In genomic region chr17:29378056-29378455, GRCm38 (mm10) we compare ENCODE assay signal across 33 mouse cellular contexts. TPM values are rescaled to one million over a fixed set of nuclear protein-coding genes. Genes with fewer than 3 reads are reported as not detected.
DNase-seq lines count a peak whose midpoint lies in the region; ATAC-seq and TF ChIP-seq lines count a peak whose summit lies in the region.
"Had no signal": no experiment of that assay in that cellular context is flagged by ENCODE, and none has a peak within 500 bp of the region (broad histone marks: within the 10 kb centered on the region; RNA-seq: fewer than 3 reads in every experiment).

No protein-coding gene starts in this region.

- DNase-seq in hindbrain, postnatal 0 days (ENCODE audit: low spot score): no peak
- no peak for DNase-seq in hindbrain, embryonic 11.5 days (ENCODE audit: low spot score)
- no peak for DNase-seq in lung, embryonic 14.5 days
- DNase-seq in lung, postnatal 25 days (ENCODE audit: low spot score): no peak
- no peak for DNase-seq in ES-E14 (ENCODE audit: low read depth, low spot score)
- DNase-seq: adrenal gland, adult 8-10 months; cerebellum, adult 11-12 months; cerebellum, adult 9-11 months; embryo, embryonic 11 days; gastrocnemius, postnatal 25 days; heart, adult 11 months; heart, postnatal 4 days; kidney, adult 8-10 months; kidney, postnatal 10 days; layer of hippocampus, postnatal 36 days; lung, postnatal 10 days; retina, postnatal 1 day; right cerebral cortex, postnatal 14 days; thymus, adult 18-20 months; thymus, postnatal 25 days had no signal

- ATAC-seq in hindbrain, postnatal 0 days: no peak
- no peak for ATAC-seq in hindbrain, embryonic 11.5 days (ENCODE audit: low FRiP score)
- no peak for ATAC-seq in lung, embryonic 14.5 days (ENCODE audit: insufficient read depth)
- no peak for ATAC-seq in megakaryocyte, adult 5-6 weeks (ENCODE audit: poor library complexity, severe bottlenecking)
- no peak for ATAC-seq in megakaryocyte progenitor cell, adult 5-6 weeks (replicated peaks; ENCODE audit: poor library complexity)
- ATAC-seq: CD4-positive, CD25-positive, alpha-beta regulatory T cell, adult 4 months; forebrain, embryonic 14.5 days; inflammation-experienced regulatory T-cells, adult 6 months had no signal

- no peak overlapping the region for H3K27ac ChIP-seq in hindbrain, postnatal 0 days
- no peak overlapping the region for H3K27ac ChIP-seq in hindbrain, embryonic 11.5 days (ENCODE audit: low read depth, low read length)
- no peak overlapping the region for H3K27ac ChIP-seq in lung, embryonic 14.5 days (ENCODE audit: low read depth)
- no peak overlapping the region for H3K27ac ChIP-seq in ES-E14 (ENCODE audit: insufficient read depth, low read depth, low read length, poor library complexity, severe bottlenecking)
- H3K27ac ChIP-seq: embryonic facial prominence, embryonic 12.5 days; hindbrain, embryonic 14.5 days; limb, embryonic 10.5 days; limb, embryonic 15.5 days; midbrain, embryonic 12.5 days; stomach, embryonic 15.5 days had no signal

- H3K36me3 ChIP-seq in hindbrain, postnatal 0 days (ENCODE audit: insufficient read depth, low read length): no peaks in the 10 kb centered on the region
- no peaks in the 10 kb centered on the region for H3K36me3 ChIP-seq in hindbrain, embryonic 11.5 days (ENCODE audit: control insufficient read depth, insufficient read depth, low read length)
- no peaks in the 10 kb centered on the region for H3K36me3 ChIP-seq in lung, embryonic 14.5 days (ENCODE audit: insufficient read depth)
- H3K36me3 ChIP-seq in ES-E14 (ENCODE audit: control insufficient read depth, insufficient read depth, low read length, poor library complexity, severe bottlenecking): no peaks in the 10 kb centered on the region
- H3K36me3 ChIP-seq: embryonic facial prominence, embryonic 12.5 days; heart, embryonic 12.5 days; limb, embryonic 10.5 days; limb, embryonic 15.5 days; midbrain, embryonic 12.5 days; stomach, embryonic 15.5 days had no signal

- no peak overlapping the region for H3K4me3 ChIP-seq in hindbrain, postnatal 0 days (ENCODE audit: low read length)
- H3K4me3 ChIP-seq in hindbrain, embryonic 11.5 days (ENCODE audit: low read depth, low read length): no peak overlapping the region
- H3K4me3 ChIP-seq in lung, embryonic 14.5 days (ENCODE audit: low read depth, low read length): no peak overlapping the region
- no peak overlapping the region for H3K4me3 ChIP-seq in ES-E14 (ENCODE audit: insufficient read depth in 1 of 2, low read depth in 1 of 2, low read length in 2 of 2, poor library complexity in 1 of 2, severe bottlenecking in 1 of 2)
- H3K4me3 ChIP-seq: embryonic facial prominence, embryonic 12.5 days; heart, embryonic 12.5 days; limb, embryonic 10.5 days; limb, embryonic 15.5 days; megakaryocyte, embryonic 14.5 days; midbrain, embryonic 12.5 days; stomach, embryonic 15.5 days had no signal

- TF ChIP-seq CTCF in hindbrain, postnatal 0 days (IDR thresholded peaks at IDR 0.05; ENCODE audit: low read depth): peak; percentile 34
- TF ChIP-seq CTCF in lung, embryonic 14.5 days (IDR thresholded peaks at IDR 0.05; ENCODE audit: low read depth): peak; percentile 20; the same call in 1 of the 2 replicates

- H3K9ac ChIP-seq in hindbrain, postnatal 0 days (replicated peaks; ENCODE audit: low read length): no peak overlapping the region
- H3K9ac ChIP-seq in hindbrain, embryonic 11.5 days (ENCODE audit: low read depth, low read length): no peak overlapping the region
- no peak overlapping the region for H3K9ac ChIP-seq in lung, embryonic 14.5 days
- no peak overlapping the region for H3K9ac ChIP-seq in ES-E14 (ENCODE audit: insufficient read depth, low read depth, low read length, poor library complexity, severe bottlenecking)
- H3K9ac ChIP-seq: embryonic facial prominence, embryonic 12.5 days; heart, embryonic 12.5 days; hindbrain, embryonic 14.5 days; limb, embryonic 15.5 days; midbrain, embryonic 12.5 days; stomach, embryonic 15.5 days had no signal

- no peak overlapping the region for H3K4me2 ChIP-seq in hindbrain, postnatal 0 days (ENCODE audit: low read depth, low read length)
- no peak overlapping the region for H3K4me2 ChIP-seq in hindbrain, embryonic 11.5 days (replicated peaks; ENCODE audit: low read depth, low read length)
- H3K4me2 ChIP-seq in lung, embryonic 14.5 days: no peak overlapping the region
- H3K4me2 ChIP-seq: embryonic facial prominence, embryonic 12.5 days; heart, embryonic 12.5 days; hindbrain, embryonic 14.5 days; limb, embryonic 15.5 days; midbrain, embryonic 12.5 days; stomach, embryonic 15.5 days had no signal

- 66% methylated on average over 8 of the region's 8 CpGs for WGBS in hindbrain, postnatal 0 days
- WGBS in hindbrain, embryonic 11.5 days: 69% methylated on average over 8 of the region's 8 CpGs
- 54% methylated on average over 8 of the region's 8 CpGs for WGBS in lung, embryonic 14.5 days

- in situ Hi-C loops in ES-E14 (cut with MboI; ENCODE audit: low sequenced_read_pairs in 2 of 2, unreplicated experiment in 2 of 2): loop anchor here in 1 of 2 experiments (10.0 kb wide), 1 partner anchor 137 kb away; no protein-coding TSS in a partner anchor

- no peaks in the 10 kb centered on the region for H3K9me3 ChIP-seq in hindbrain, postnatal 0 days (ENCODE audit: low read length)
- H3K9me3 ChIP-seq in hindbrain, embryonic 11.5 days (ENCODE audit: control insufficient read depth, low read length): no peaks in the 10 kb centered on the region
- no peaks in the 10 kb centered on the region for H3K9me3 ChIP-seq in lung, embryonic 14.5 days (ENCODE audit: low read depth, low read length)
- no peaks in the 10 kb centered on the region for H3K9me3 ChIP-seq in ES-E14 (ENCODE audit: control insufficient read depth, insufficient read depth, low read depth, low read length)
- H3K9me3 ChIP-seq: embryonic facial prominence, embryonic 12.5 days; heart, embryonic 12.5 days; limb, embryonic 10.5 days; limb, embryonic 15.5 days; megakaryocyte, embryonic 14.5 days; midbrain, embryonic 12.5 days; stomach, embryonic 15.5 days had no signal

- no peaks in the 10 kb centered on the region for H3K4me1 ChIP-seq in hindbrain, postnatal 0 days (ENCODE audit: insufficient read depth, low read length)
- H3K4me1 ChIP-seq in hindbrain, embryonic 11.5 days (replicated peaks; ENCODE audit: control insufficient read depth, insufficient read depth, low read length): no peaks in the 10 kb centered on the region
- no peaks in the 10 kb centered on the region for H3K4me1 ChIP-seq in lung, embryonic 14.5 days (ENCODE audit: insufficient read depth)
- H3K4me1 ChIP-seq in ES-E14 (ENCODE audit: control insufficient read depth in 2 of 2, insufficient read depth in 2 of 2, low read length in 2 of 2, poor library complexity in 1 of 2): peaks cover 0 to 9% of the 10 kb centered on the region in 2 experiments; a peak in 1 of 4 replicates
- H3K4me1 ChIP-seq: embryonic facial prominence, embryonic 12.5 days; heart, embryonic 12.5 days; limb, embryonic 10.5 days; midbrain, embryonic 12.5 days; stomach, embryonic 15.5 days had no signal

- no peaks in the 10 kb centered on the region for H3K27me3 ChIP-seq in hindbrain, postnatal 0 days (ENCODE audit: insufficient read depth, low read length)
- H3K27me3 ChIP-seq in hindbrain, embryonic 11.5 days (ENCODE audit: control insufficient read depth, insufficient read depth, low read length): no peaks in the 10 kb centered on the region
- H3K27me3 ChIP-seq in lung, embryonic 14.5 days (ENCODE audit: insufficient read depth, low read length): no peaks in the 10 kb centered on the region
- H3K27me3 ChIP-seq: embryonic facial prominence, embryonic 12.5 days; heart, embryonic 12.5 days; limb, embryonic 15.5 days; megakaryocyte, embryonic 14.5 days; midbrain, embryonic 12.5 days; stomach, embryonic 15.5 days had no signal

TF ChIP-seq in ES-E14, 5 proteins besides CTCF, POLR2A, EP300 and RAD21:
- TF ChIP-seq ZNF384 (IDR thresholded peaks at IDR 0.05; ENCODE audit: low read depth, low read length) (peak; percentile 39; the same call in 1 of the 2 replicates), ZC3H11A (IDR thresholded peaks at IDR 0.05; ENCODE audit: borderline replicate concordance, low read depth, low read length) (no peak)

RNA-seq across cellular contexts. Expression of gene Fgd2, which starts 17.3 kb away (rescaled TPM):
- 14.7 and 19.1 TPM in 2 replicates for total RNA-seq in hindbrain, postnatal 0 days (2014; rRNA removed)
- polyA plus RNA-seq in hindbrain, postnatal 0 days (2015; fragmentation: Nextera tagmentation; extraction: Ambion mirVana): 10.3 and 10.9 TPM in 2 replicates
- 2.7 and 4.2 TPM in 2 replicates for polyA plus RNA-seq in hindbrain, embryonic 11.5 days (2014; fragmentation: Nextera tagmentation; extraction: Ambion mirVana)
- polyA plus RNA-seq in lung, embryonic 14.5 days (2014; fragmentation: Nextera tagmentation; extraction: Ambion mirVana): 15.7 and 19.2 TPM in 2 replicates
- 1.9 and 3.8 TPM in 2 replicates for total RNA-seq in ES-E14 (2012; rRNA removed)
- 44.8 and 47.7 TPM in 2 replicates for total RNA-seq in megakaryocyte, adult 5-6 weeks (2015)
- total RNA-seq in megakaryocyte, adult 5-6 weeks (2017): 45.5 and 48.0 TPM in 2 replicates
- 19.1 and 22.0 TPM in 2 replicates for total RNA-seq in megakaryocyte progenitor cell, adult 5-6 weeks (2015)
- total RNA-seq in megakaryocyte progenitor cell, adult 5-6 weeks (2017): 19.6 and 28.5 TPM in 2 replicates

RNA-seq across cellular contexts. Expression of gene Mtch1, which starts 30.3 kb away (rescaled TPM):
- total RNA-seq in hindbrain, postnatal 0 days (2014; rRNA removed): 622 and 633 TPM in 2 replicates
- 464 and 500 TPM in 2 replicates for polyA plus RNA-seq in hindbrain, postnatal 0 days (2015; fragmentation: Nextera tagmentation; extraction: Ambion mirVana)
- 356 and 425 TPM in 2 replicates for polyA plus RNA-seq in hindbrain, embryonic 11.5 days (2014; fragmentation: Nextera tagmentation; extraction: Ambion mirVana)
- 381 and 395 TPM in 2 replicates for polyA plus RNA-seq in lung, embryonic 14.5 days (2014; fragmentation: Nextera tagmentation; extraction: Ambion mirVana)
- total RNA-seq in ES-E14 (2012; rRNA removed): 187 and 217 TPM in 2 replicates
- 111 and 128 TPM in 2 replicates for total RNA-seq in megakaryocyte, adult 5-6 weeks (2015)
- 84.1 and 107 TPM in 2 replicates for total RNA-seq in megakaryocyte, adult 5-6 weeks (2017)
- total RNA-seq in megakaryocyte progenitor cell, adult 5-6 weeks (2015): 85.3 and 89.2 TPM in 2 replicates
- 54.9 and 61.7 TPM in 2 replicates for total RNA-seq in megakaryocyte progenitor cell, adult 5-6 weeks (2017)
